ENCODE assay signal across 22 mouse cellular contexts in genomic region chr13:18896789-18897188, GRCm38 (mm10).
"Had no signal": no experiment of that assay in that cellular context is flagged by ENCODE, and none has a peak within 500 bp of the region (broad histone marks: within the 10 kb centered on the region; RNA-seq: fewer than 3 reads in every experiment).

No protein-coding gene starts in this region.

- DNase-seq: kidney, postnatal 25 days; layer of hippocampus, adult 9-11 months; liver; lung, adult 18-20 months; lung, postnatal 10 days; lung, postnatal 36 days; retina, postnatal 1 day; right cerebral cortex, postnatal 25 days; spleen, adult 18-20 months; thymus, postnatal 25 days had no signal

- H3K27me3 ChIP-seq: limb, embryonic 13.5 days; liver, embryonic 12.5 days; liver, embryonic 15.5 days; lung, embryonic 15.5 days; midbrain, embryonic 12.5 days; midbrain, embryonic 15.5 days; neural tube, embryonic 12.5 days; neural tube, embryonic 15.5 days; stomach, embryonic 15.5 days had no signal

- H3K4me1 ChIP-seq: liver, embryonic 15.5 days; lung, embryonic 15.5 days; midbrain, embryonic 12.5 days; midbrain, embryonic 15.5 days; neural tube, embryonic 12.5 days; stomach, embryonic 15.5 days had no signal

- H3K27ac ChIP-seq: kidney, postnatal 0 days; layer of hippocampus, adult 2 months; limb, embryonic 10.5 days; limb, embryonic 13.5 days; liver, embryonic 12.5 days; liver, embryonic 15.5 days; lung, embryonic 15.5 days; midbrain, embryonic 12.5 days; midbrain, embryonic 15.5 days; neural tube, embryonic 12.5 days; neural tube, embryonic 15.5 days; stomach, embryonic 15.5 days had no signal

- H3K9me3 ChIP-seq: limb, embryonic 10.5 days; limb, embryonic 13.5 days; liver, embryonic 12.5 days; liver, embryonic 15.5 days; lung, embryonic 15.5 days; midbrain, embryonic 12.5 days; midbrain, embryonic 15.5 days; neural tube, embryonic 12.5 days; neural tube, embryonic 15.5 days; stomach, embryonic 15.5 days had no signal

- H3K4me3 ChIP-seq: layer of hippocampus, adult 2 months; limb, embryonic 10.5 days; limb, embryonic 13.5 days; liver, embryonic 12.5 days; liver, embryonic 15.5 days; lung, embryonic 15.5 days; midbrain, embryonic 12.5 days; midbrain, embryonic 15.5 days; neural tube, embryonic 12.5 days; neural tube, embryonic 15.5 days; stomach, embryonic 15.5 days had no signal

- ATAC-seq: liver, embryonic 12.5 days; midbrain, embryonic 15.5 days had no signal

- H3K4me2 ChIP-seq: limb, embryonic 13.5 days; liver, embryonic 12.5 days; liver, embryonic 15.5 days; lung, embryonic 15.5 days; midbrain, embryonic 12.5 days; midbrain, embryonic 15.5 days; neural tube, embryonic 12.5 days; neural tube, embryonic 15.5 days; stomach, embryonic 15.5 days had no signal

- H3K36me3 ChIP-seq: limb, embryonic 10.5 days; limb, embryonic 13.5 days; liver, embryonic 12.5 days; liver, embryonic 15.5 days; lung, embryonic 15.5 days; midbrain, embryonic 12.5 days; midbrain, embryonic 15.5 days; neural tube, embryonic 12.5 days; neural tube, embryonic 15.5 days; stomach, embryonic 15.5 days had no signal

- H3K9ac ChIP-seq: limb, embryonic 13.5 days; liver, embryonic 12.5 days; liver, embryonic 15.5 days; lung, embryonic 15.5 days; midbrain, embryonic 12.5 days; midbrain, embryonic 15.5 days; neural tube, embryonic 12.5 days; neural tube, embryonic 15.5 days; stomach, embryonic 15.5 days had no signal
